Mouse (Mus musculus): ENCODE data around the gene Vmn1r113. TPM values are rescaled to one million over a fixed set of nuclear protein-coding genes. Genes with fewer than 3 reads are reported as not detected.
"Not testable (repeated sequence)": the region's sequence is repeated elsewhere in the genome, so short reads cannot be mapped to it uniquely, and the experiment has no call there.

Gene Vmn1r113
- not detected in 2 replicates for polyA plus RNA-seq (2015; fragmentation: Nextera tagmentation; extraction: Ambion mirVana)

DNA sequence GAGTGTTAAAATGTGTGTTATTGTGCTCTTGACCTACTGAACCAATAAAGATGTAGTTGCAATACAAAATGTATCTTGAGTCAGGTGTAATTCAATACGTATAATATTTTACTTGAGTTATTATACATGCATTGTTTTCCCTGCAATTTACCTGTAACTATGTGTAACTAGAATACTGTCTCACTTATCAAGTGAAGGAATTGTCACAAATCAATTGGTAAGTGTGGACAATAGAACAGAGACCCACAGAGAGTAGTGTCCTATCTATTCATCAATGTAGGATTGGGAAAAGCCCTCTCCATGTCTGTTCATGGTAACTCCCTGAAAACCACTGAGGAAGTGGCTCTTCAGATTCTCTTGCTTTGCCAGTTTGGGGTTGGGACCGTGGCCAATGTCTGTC lies at the start of gene Vmn1r113:
Vmn1r113 (plus strand) TSS at position 301 of the 400 bp plus-strand sequence.
- H3K4me1 ChIP-seq (replicated peaks); H3K27ac ChIP-seq (replicated peaks); H3K36me3 ChIP-seq; H3K4me3 ChIP-seq; H3K9ac ChIP-seq; H3K27me3 ChIP-seq; H3K9me3 ChIP-seq; H3K4me2 ChIP-seq; ATAC-seq (ENCODE audit: low FRiP score, low read depth): not testable (repeated sequence)
- 59% methylated on average over 2 of the region's 2 CpGs for WGBS

DNA sequence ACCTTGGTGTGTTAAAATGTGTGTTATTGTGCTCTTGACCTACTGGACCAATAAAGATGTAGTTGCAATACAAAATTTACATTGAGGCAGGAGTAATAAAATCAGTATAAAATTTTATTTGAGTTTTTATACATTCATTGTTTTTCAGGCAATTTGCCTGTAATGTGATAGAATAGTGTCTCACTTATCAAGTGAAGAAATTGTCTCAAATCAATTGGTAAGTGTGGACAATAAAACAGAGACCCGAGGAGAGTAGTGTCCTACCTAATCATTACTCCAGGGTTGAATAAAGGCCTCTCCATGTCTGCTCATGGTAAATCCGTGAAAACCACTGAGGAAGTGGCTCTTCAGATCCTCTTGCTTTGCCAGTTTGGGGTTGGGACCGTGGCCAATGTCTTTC lies 16.2 kb upstream of the Vmn1r113 start, which contains the start of gene Vmn1r112:
Vmn1r112 (plus strand) TSS at position 301 of the 400 bp plus-strand sequence.
- WGBS: no CpG with 5 or more reads among the region's 3 CpGs
- not testable (repeated sequence) for H3K36me3 ChIP-seq; ATAC-seq (ENCODE audit: low FRiP score, low read depth); H3K4me2 ChIP-seq; H3K9me3 ChIP-seq; H3K27me3 ChIP-seq; H3K9ac ChIP-seq; H3K27ac ChIP-seq (replicated peaks); H3K4me3 ChIP-seq; H3K4me1 ChIP-seq (replicated peaks)

DNA sequence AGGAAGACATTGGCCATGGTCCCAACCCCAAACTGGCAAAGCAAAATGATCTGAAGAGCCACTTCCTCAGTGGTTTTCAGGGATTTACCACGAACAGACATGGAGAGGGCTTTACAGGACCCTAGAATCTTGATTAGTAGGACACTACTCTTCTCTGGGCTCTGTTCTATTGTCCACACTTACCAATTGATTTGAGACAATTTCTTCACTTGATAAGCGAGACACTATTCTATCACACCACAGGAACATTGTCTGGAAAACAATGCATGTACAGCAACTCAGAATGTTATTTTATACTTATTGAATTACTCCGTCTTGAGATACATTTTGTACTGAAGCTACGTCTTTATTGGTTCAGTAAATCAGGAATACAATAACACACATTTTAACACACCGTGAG lies 25.0 kb downstream of the Vmn1r113 start, which contains the start of gene Vmn1r114:
Vmn1r114 (minus strand) TSS at position 101 of the 400 bp plus-strand sequence.
- H3K36me3 ChIP-seq; H3K4me1 ChIP-seq (replicated peaks); H3K4me3 ChIP-seq; H3K9me3 ChIP-seq; H3K27ac ChIP-seq (replicated peaks); H3K27me3 ChIP-seq; H3K9ac ChIP-seq; ATAC-seq (ENCODE audit: low FRiP score, low read depth); H3K4me2 ChIP-seq: not testable (repeated sequence)
- no CpG with 5 or more reads among the region's 5 CpGs for WGBS

Other genes starting within 250 kb of the Vmn1r113 start
- not detected in 2 replicates for gene Gm5726, start 241.5 kb upstream of the Vmn1r113 start, polyA plus RNA-seq (2015; fragmentation: Nextera tagmentation; extraction: Ambion mirVana)
- not detected in 2 replicates for gene Gm4141, start 211.0 kb upstream of the Vmn1r113 start, polyA plus RNA-seq (2015; fragmentation: Nextera tagmentation; extraction: Ambion mirVana)
- gene Gm4513, start 188.3 kb upstream of the Vmn1r113 start, polyA plus RNA-seq (2015; fragmentation: Nextera tagmentation; extraction: Ambion mirVana): not detected in 2 replicates
- not detected in 2 replicates for gene Vmn1r107, start 118.4 kb upstream of the Vmn1r113 start, polyA plus RNA-seq (2015; fragmentation: Nextera tagmentation; extraction: Ambion mirVana)
- not detected in 2 replicates for gene Vmn1r111, start 84.1 kb upstream of the Vmn1r113 start, polyA plus RNA-seq (2015; fragmentation: Nextera tagmentation; extraction: Ambion mirVana)
- gene Gm10668, start 56.7 kb upstream of the Vmn1r113 start, polyA plus RNA-seq (2015; fragmentation: Nextera tagmentation; extraction: Ambion mirVana): not detected in 2 replicates
- gene Vmn1r112, start 16.1 kb upstream of the Vmn1r113 start, polyA plus RNA-seq (2015; fragmentation: Nextera tagmentation; extraction: Ambion mirVana): not detected in 2 replicates
- gene Vmn1r114, start 24.9 kb downstream of the Vmn1r113 start, polyA plus RNA-seq (2015; fragmentation: Nextera tagmentation; extraction: Ambion mirVana): not detected in 2 replicates
- gene Vmn1r115, start 57.7 kb downstream of the Vmn1r113 start, polyA plus RNA-seq (2015; fragmentation: Nextera tagmentation; extraction: Ambion mirVana): not detected in 2 replicates
- not detected in 2 replicates for gene Vmn1r116, start 85.0 kb downstream of the Vmn1r113 start, polyA plus RNA-seq (2015; fragmentation: Nextera tagmentation; extraction: Ambion mirVana)
- not detected in 2 replicates for gene Vmn1r117, start 96.8 kb downstream of the Vmn1r113 start, polyA plus RNA-seq (2015; fragmentation: Nextera tagmentation; extraction: Ambion mirVana)
- not detected in 2 replicates for gene Vmn1r118, start 125.1 kb downstream of the Vmn1r113 start, polyA plus RNA-seq (2015; fragmentation: Nextera tagmentation; extraction: Ambion mirVana)
- not detected in 2 replicates for gene Vmn1r119, start 225.2 kb downstream of the Vmn1r113 start, polyA plus RNA-seq (2015; fragmentation: Nextera tagmentation; extraction: Ambion mirVana)